Mouse (Mus musculus): ENCODE data around the gene Rybp. TPM values are rescaled to one million over a fixed set of nuclear protein-coding genes. Genes with fewer than 3 reads are reported as not detected.

Gene Rybp
- total RNA-seq, 2 experiments from 2014 or later: 52.3 to 57.9 TPM

DNA sequence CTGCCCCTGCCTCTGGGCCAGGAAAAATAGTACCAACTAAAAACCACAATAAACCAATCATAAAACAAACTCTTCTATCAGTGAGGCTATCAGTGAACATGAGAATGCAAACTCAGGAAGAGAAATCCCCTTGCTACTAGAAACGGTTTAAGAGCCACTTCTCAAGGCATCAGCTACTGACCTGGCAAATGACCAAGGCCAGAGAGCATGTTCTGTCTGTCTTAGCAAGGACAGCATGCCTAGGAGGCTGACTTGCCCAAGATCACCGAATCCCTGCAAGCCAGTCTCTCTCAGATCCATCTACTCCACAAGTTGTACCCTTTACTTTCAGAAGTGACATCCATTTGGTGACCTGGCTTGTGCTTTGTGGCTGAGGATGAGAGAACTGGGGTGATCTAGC is 61.1 kb downstream of the Rybp start:
- intact Hi-C loops (cut with DNase I): no loop called here

DNA sequence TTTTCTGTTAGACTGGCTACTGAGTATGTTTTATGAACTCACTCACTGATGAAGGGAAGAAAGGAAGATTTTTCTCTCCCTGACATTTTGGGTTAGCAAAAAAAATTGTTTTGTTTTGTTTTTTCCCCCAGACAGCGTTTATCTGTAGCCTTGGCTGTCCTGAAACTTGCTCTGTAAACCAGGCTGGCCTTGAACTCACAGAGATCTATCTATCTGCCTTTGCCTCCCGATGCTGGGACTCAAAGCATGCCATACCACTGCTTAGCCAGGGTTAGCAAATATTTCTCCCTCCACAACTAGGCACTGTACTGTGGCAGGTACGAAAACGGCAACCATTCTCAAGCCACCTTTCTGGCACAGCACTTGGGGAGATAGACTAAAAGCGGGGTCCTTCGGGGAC is 63.4 kb downstream of the Rybp start:
- intact Hi-C loops (cut with DNase I): no loop called here
- no peak for DNase-seq (ENCODE audit: extremely low spot score in 1 of 2, low spot score in 2 of 2)

More for the DNA sequence above, 61.1 kb downstream of the Rybp start:
- no peak for DNase-seq (ENCODE audit: extremely low spot score in 1 of 2, low spot score in 2 of 2)

GRCm38 (mm10) chr6:100223435-100223834 is 63.9 kb downstream of the Rybp start:
- intact Hi-C loops (cut with DNase I): no loop called here
- no peak for DNase-seq (ENCODE audit: extremely low spot score in 1 of 2, low spot score in 2 of 2)

GRCm38 (mm10) chr6:100222927-100223326 is 64.4 kb downstream of the Rybp start:
- intact Hi-C loops (cut with DNase I): no loop called here
- no peak for DNase-seq (ENCODE audit: extremely low spot score in 1 of 2, low spot score in 2 of 2)

DNA sequence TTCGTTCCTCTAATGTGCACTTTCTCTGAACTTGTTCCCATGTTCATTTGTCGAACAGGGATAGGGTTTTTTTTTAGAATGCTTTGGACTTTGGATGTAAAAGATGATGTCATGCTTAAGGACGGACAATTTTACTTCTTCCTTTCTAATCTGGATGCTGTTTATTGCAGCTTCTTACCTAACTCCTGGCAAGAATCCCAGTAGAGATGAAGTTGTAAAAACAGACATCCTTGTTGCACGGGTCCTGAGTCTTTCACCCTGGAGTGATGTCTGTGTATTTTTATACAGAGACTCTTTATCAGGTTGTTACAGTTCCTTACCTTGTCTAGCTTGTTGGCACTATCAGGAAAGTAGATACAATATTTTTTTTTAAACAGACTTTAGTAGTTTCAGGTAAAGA is 65.5 kb downstream of the Rybp start:
- no peak for DNase-seq (ENCODE audit: extremely low spot score in 1 of 2, low spot score in 2 of 2)
- intact Hi-C loops (cut with DNase I): no loop called here

DNA sequence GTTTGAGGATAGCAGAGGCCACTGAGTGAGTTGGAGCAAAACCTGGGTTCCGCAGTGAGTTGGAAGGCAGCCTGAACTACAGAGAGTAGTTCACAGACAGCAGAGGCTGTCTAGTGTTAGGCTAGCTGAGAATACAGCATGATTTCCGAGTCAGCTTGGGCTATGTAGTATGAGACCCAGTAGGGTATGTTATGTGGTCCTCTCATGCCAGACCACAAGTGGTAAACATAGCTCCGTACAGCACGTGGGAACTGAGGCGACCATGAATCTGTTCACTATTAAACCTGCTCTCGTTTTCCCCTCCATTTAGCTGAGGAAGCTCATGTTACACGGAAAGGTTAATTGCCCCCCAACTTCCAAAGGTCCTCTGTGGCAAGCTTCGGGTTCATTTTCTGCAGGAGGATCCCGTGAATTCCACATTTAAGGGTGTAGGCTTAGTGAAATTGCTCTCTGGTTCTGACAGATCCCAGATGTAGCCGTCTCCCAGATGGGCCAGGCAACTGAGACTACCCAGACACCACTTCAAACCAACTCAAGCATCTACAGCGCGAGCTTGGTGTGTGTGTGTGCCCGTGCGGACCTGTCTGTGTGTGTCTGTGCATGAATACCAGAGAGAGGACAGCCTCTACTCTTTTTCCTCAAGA is 66.2 kb downstream of the Rybp start:
- DNase-seq (ENCODE audit: extremely low spot score in 1 of 2, low spot score in 2 of 2): no peak
- intact Hi-C loops (cut with DNase I): no loop called here

- no peak for DNase-seq (ENCODE audit: extremely low spot score in 1 of 2, low spot score in 2 of 2)
Observed at GRCm38 (mm10) chr6:100219971-100220370, 67.3 kb downstream of the Rybp start.

DNA sequence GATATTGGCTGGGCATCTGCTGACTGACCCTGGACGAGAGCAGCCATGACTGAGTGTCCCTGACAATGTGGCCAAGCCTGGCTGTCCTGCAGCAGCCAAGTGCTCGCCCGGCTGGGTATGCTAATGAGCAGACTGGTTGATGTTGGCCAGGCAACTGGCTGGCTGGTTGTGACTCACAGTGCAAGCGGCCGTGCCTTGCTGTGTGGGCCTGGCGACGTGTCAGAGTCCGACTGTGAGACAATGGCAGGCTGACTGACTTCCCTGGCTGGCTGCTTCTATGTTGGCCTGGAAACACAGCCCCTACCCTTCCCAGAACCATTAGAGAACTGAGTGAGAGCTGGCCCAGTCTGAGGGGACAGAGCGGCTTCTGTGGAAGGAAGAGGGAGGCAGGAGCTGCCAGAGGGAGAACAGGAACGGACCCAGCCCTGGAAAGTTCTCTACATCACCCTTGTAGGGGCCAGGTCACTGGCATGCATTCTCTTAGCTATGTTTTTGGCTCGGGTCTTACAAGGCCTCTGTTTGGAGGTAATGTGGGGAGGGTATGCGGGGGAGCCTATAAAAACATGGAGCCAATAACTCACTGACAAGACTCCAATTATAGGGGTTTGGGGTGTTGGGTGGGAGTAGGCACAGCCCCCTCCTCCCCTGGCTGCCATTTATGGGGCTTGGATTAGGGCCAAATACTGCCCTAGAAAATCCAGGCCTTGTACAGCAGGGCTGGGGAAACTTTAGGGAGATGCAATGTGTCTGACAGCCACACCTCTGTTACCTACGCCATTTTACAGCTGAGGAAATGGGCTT is 68.5 kb downstream of the Rybp start:
- intact Hi-C loops (cut with DNase I): no loop called here
- peak; percentile 83 to 87 for DNase-seq (ENCODE audit: extremely low spot score in 1 of 2, low spot score in 2 of 2)

More at GRCm38 (mm10) chr6:100219971-100220370, 67.3 kb downstream of the Rybp start:
- intact Hi-C loops (cut with DNase I): no loop called here

DNA sequence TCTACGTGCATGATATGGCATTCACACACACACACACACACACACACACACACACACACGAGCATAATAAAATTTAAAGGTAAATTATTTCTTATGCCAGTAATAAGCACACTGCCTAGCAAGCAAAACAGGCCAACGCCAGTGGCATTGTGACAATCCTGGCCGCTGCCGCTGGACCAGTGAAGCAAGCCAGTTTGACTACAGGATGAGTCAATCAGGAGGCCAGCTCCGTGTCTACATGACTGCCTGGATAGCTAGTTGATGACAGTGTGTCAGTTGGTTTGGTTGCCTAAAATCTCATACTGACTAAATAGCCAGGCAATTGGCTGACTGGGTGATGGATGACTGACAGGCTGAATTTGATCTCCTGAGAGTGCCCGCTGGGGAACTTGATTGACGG is 69.8 kb downstream of the Rybp start:
- intact Hi-C loops (cut with DNase I): no loop called here
- no peak for DNase-seq (ENCODE audit: extremely low spot score in 1 of 2, low spot score in 2 of 2)

- DNase-seq (ENCODE audit: extremely low spot score in 1 of 2, low spot score in 2 of 2): peak in 1 of 2 experiments; percentile 66
- intact Hi-C loops (cut with DNase I): no loop called here
Observed at GRCm38 (mm10) chr6:100216945-100217344, 70.3 kb downstream of the Rybp start.

GRCm38 (mm10) chr6:100215809-100216208 is 71.5 kb downstream of the Rybp start:
- intact Hi-C loops (cut with DNase I): no loop called here
- no peak for DNase-seq (ENCODE audit: extremely low spot score in 1 of 2, low spot score in 2 of 2)

- no peak for DNase-seq (ENCODE audit: extremely low spot score in 1 of 2, low spot score in 2 of 2)
- intact Hi-C loops (cut with DNase I): no loop called here
Observed at GRCm38 (mm10) chr6:100214132-100214913, 73.0 kb downstream of the Rybp start.

GRCm38 (mm10) chr6:100213596-100213995 is 73.7 kb downstream of the Rybp start:
- intact Hi-C loops (cut with DNase I): no loop called here
- DNase-seq (ENCODE audit: extremely low spot score in 1 of 2, low spot score in 2 of 2): peak in 1 of 2 experiments; percentile 60

DNA sequence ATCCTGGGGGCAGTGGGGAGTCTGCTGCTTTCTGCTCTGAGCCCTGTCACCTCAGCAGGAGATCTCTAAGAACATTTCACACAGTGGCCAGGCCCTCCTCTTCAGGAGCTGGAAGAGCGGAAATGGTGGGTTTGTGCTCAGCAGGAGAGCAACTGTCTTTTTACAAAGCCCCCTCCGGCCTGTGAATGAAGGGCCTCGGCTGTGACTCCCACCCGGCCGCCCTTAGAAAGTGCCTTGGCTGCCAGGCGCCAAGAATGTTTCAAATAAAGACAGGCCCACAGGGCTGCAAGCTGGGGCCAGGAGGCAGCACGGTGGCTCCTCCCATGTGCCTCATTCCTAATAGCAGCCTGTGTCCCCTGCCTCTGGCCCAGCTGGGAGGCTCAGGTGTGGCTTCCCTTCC is 74.5 kb downstream of the Rybp start:
- intact Hi-C loops (cut with DNase I): no loop called here

DNA sequence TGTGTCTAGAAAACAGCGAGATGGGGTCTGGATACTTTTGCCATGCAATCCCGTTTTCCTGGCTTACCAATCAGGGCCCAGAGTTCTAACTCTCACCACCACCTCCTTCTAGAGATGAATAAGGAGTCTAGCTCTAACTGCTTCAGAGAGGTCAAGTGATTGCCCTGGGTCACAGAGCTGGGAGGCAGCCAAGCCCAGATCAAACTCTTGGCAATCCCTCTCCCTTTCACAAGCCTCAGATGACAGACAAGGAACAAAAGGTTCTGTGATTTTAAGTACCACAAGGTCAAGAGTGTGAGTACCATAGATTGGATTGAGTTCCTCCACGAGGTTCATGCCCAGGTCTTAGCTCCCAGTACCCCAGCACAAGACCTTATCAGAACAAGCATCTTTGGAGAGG is 75.6 kb downstream of the Rybp start:
- DNase-seq (ENCODE audit: extremely low spot score in 1 of 2, low spot score in 2 of 2): no peak
- intact Hi-C loops (cut with DNase I): no loop called here

More for the DNA sequence above, 74.5 kb downstream of the Rybp start:
- no peak for DNase-seq (ENCODE audit: extremely low spot score in 1 of 2, low spot score in 2 of 2)

DNA sequence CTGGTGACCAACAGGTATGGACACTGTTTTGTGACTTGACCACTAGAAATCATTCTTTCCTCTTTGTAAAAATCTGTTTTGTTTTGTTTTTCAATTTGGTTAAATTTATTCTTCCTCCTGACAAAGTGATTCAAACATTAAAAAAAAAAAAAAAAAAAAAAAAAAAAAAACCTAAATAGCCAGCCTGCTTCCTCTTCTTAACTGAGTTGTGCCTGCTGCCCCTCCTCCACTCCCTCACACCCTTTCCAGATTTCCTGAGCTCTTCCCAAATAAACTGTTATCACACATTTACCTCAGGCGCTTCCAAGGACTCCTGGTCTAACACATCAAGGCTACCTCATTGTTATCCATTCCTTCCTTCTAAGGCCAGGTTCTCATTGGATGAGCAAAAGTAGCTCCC is 76.8 kb downstream of the Rybp start:
- no peak for DNase-seq (ENCODE audit: extremely low spot score in 1 of 2, low spot score in 2 of 2)
- intact Hi-C loops (cut with DNase I): no loop called here

GRCm38 (mm10) chr6:100206741-100207275 is 80.5 kb downstream of the Rybp start:
- peak; percentile 81 to 83 for DNase-seq (ENCODE audit: extremely low spot score in 1 of 2, low spot score in 2 of 2)
- intact Hi-C loops (cut with DNase I): no loop called here

DNA sequence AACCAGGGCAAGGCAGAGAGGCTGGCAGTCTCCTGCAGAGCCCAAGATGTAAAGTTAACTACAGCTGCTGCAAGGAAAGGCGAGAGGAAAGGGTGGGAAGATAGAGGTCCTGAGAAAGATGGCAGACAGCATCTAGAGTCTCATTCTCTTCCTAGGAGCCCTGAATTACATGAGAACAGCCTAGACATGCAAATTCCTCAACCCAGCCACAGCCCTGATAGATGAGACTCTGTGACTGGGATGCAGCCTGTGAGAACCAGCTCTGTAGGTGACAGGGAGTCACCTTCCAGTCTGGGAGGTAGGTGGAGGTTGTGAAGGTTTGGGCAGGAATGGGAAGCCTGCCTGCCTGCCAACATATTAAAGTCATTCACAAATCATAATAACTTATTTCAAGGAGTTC is 81.0 kb downstream of the Rybp start:
- DNase-seq (ENCODE audit: extremely low spot score in 1 of 2, low spot score in 2 of 2): no peak

DNA sequence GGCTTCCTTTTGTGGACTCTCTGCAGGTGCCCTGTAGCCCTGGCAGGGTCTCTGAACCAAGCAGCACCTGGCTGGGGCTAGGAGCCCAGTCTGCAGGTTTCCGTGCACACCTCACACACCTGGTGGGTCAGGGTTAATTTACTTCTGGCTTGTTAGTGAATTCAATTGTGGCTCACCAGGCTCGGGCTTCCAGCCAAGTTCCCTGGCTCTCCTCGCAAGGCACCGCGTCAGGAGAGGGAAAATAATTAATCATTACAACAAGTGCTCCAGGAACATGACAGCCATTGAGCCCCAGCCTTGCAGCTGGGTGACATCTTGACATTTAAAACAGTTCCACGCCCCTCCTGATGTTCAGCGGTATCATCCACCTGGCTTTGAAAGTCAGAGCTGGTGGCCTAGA is 82.8 kb downstream of the Rybp start:
- intact Hi-C loops (cut with DNase I): no loop called here
- no peak for DNase-seq (ENCODE audit: extremely low spot score in 1 of 2, low spot score in 2 of 2)

More for the DNA sequence above, 81.0 kb downstream of the Rybp start:
- intact Hi-C loops (cut with DNase I): no loop called here
